Mouse (Mus musculus) liver, embryonic 11.5 days (tissue): ENCODE results near the gene Arl13a. TPM values are rescaled to one million over a fixed set of nuclear protein-coding genes. Genes with fewer than 3 reads are reported as not detected.

ENCODE experiments used
- ATAC-seq: fragments of 200-750 bp; cut with Nextera tagmentation; replicated peaks from 2 replicates; pipeline ENCODE4 v1.8.0; 2017; ENCODE audit warnings: moderate number of reproducible peaks, mild to moderate bottlenecking, moderate TSS enrichment, moderate library complexity; ENCODE audit not compliant: low FRiP score
- DNase-seq: peaks from one replicate; pipeline ENCODE4 v3.0.0-alpha.2; 2017; ENCODE audit warnings: low spot score
- H3K27ac ChIP-seq: fragments of 300-500 bp; sonication (generic); 2 replicates; pipeline ENCODE4 v1.5.1; 2014; ENCODE audit warnings: mild to moderate bottlenecking, low read depth, low read length, control low read depth
- H3K27me3 ChIP-seq: fragments of 300-500 bp; sonication (generic); replicated peaks from 2 replicates; pipeline ENCODE4 v1.6.1; 2014; ENCODE audit warnings: low read length, mixed read lengths; ENCODE audit not compliant: control insufficient read depth, insufficient read depth
- H3K36me3 ChIP-seq: fragments of 300-500 bp; sonication (generic); 2 replicates; pipeline ENCODE4 v1.6.1; 2014; ENCODE audit warnings: mild to moderate bottlenecking, low read length, moderate library complexity, mixed read lengths; ENCODE audit not compliant: control insufficient read depth, insufficient read depth
- H3K4me1 ChIP-seq: fragments of 300-500 bp; sonication (generic); replicated peaks from 2 replicates; pipeline ENCODE4 v1.6.1; 2014; ENCODE audit warnings: low read length, mixed read lengths; ENCODE audit not compliant: control insufficient read depth, insufficient read depth
- H3K4me2 ChIP-seq: fragments of 300-500 bp; sonication (generic); 2 replicates; pipeline ENCODE4 v1.6.1; 2014; ENCODE audit warnings: mild to moderate bottlenecking, control low read depth, moderate library complexity
- H3K4me3 ChIP-seq: fragments of 300-500 bp; sonication (generic); 2 replicates; pipeline ENCODE4 v1.5.1; 2014; ENCODE audit warnings: low read depth, low read length, control low read depth
- H3K9ac ChIP-seq: fragments of 300-500 bp; sonication (generic); 2 replicates; pipeline ENCODE4 v1.6.1; 2014; ENCODE audit warnings: low read depth, low read length, control low read depth
- H3K9me3 ChIP-seq: fragments of 300-500 bp; sonication (generic); 2 replicates; pipeline ENCODE4 v1.6.1; 2016; ENCODE audit warnings: low read length, inconsistent platforms, mixed read lengths; ENCODE audit not compliant: control insufficient read depth
- WGBS: fragments of 180-500 bp; shearing (Covaris S2); extraction: QIAGEN DNeasy Blood & Tissue Kit; methylation state at CpG from one replicate; pipeline ENCODE4 v1.1.7; 2014; 5-methylcytosine and 5-hydroxymethylcytosine counted together
- polyA plus RNA-seq: library from polyadenylated mRNA; unstranded; fragments of >200 nt; fragmentation: Nextera tagmentation; extraction: Ambion mirVana; gene quantifications from 2 replicates; pipeline ENCODE4 v1.2.1, GENCODE M21; 2014

Arl13a gene
- polyA plus RNA-seq, 1 experiment from 2014 or later = not detected

- 91% methylated on average over 10 of the region's 10 CpGs for WGBS
- H3K4me2 ChIP-seq = no peak overlapping the region
- H3K9ac ChIP-seq = no peak overlapping the region
Measured at GRCm38 (mm10) chrX:134245946-134246345, 58.6 kb downstream of the Arl13a start.

GRCm38 (mm10) chrX:134248202-134248601 is 60.9 kb downstream of the Arl13a start:
- DNase-seq = no peak
- WGBS = 65% methylated on average over 2 of the region's 2 CpGs
- Histone ChIP-seq H3K9ac (no peak overlapping the region), H3K4me1 (no peaks in the 10 kb centered on the region), H3K36me3 (no peaks in the 10 kb centered on the region; the same call in 1 of the 2 replicates), H3K27ac (no peak overlapping the region), H3K27me3 (no peaks in the 10 kb centered on the region), H3K4me2 (no peak overlapping the region), H3K4me3 (no peak overlapping the region), H3K9me3 (no peaks in the 10 kb centered on the region)
- no peak for ATAC-seq

More at GRCm38 (mm10) chrX:134245946-134246345, 58.6 kb downstream of the Arl13a start:
- no peaks in the 10 kb centered on the region for H3K27me3 ChIP-seq
- H3K36me3 ChIP-seq = no peaks in the 10 kb centered on the region; the same call in 1 of the 2 replicates
- DNase-seq (no peak), ATAC-seq (no peak)
- H3K4me1 ChIP-seq = no peaks in the 10 kb centered on the region
- no peaks in the 10 kb centered on the region for H3K9me3 ChIP-seq
- H3K4me3 ChIP-seq = no peak overlapping the region
- H3K27ac ChIP-seq = no peak overlapping the region

Other genes starting within 250 kb of the Arl13a start
- gene Sytl4, start 205.7 kb upstream of the Arl13a start, polyA plus RNA-seq = 1.8 and 2.7 TPM in 2 replicates
- gene Cstf2, start 128.3 kb upstream of the Arl13a start, polyA plus RNA-seq = 55.6 and 66.5 TPM in 2 replicates
- 0.06 TPM in 1 of 2 replicates, not detected in the other for gene Xkrx, start 25.4 kb upstream of the Arl13a start, polyA plus RNA-seq
- 0.07 and 0.34 TPM in 2 replicates for gene Nox1, start 34.5 kb downstream of the Arl13a start, polyA plus RNA-seq
- 18.1 and 19.1 TPM in 2 replicates for gene Trmt2b, start 89.5 kb downstream of the Arl13a start, polyA plus RNA-seq
- 0.66 and 0.86 TPM in 2 replicates for gene Tmem35a, start 107.7 kb downstream of the Arl13a start, polyA plus RNA-seq
- gene Cenpi, start 120.6 kb downstream of the Arl13a start, polyA plus RNA-seq = 32.9 and 34.3 TPM in 2 replicates
- 0.42 and 0.52 TPM in 2 replicates for gene Drp2, start 217.1 kb downstream of the Arl13a start, polyA plus RNA-seq